Mouse (Mus musculus) cerebellum, adult 9-11 months (tissue): ENCODE data around the gene Acads.

Experiments used
- DNase-seq: peaks from one replicate; pipeline ENCODE4 v3.0.0; 2022

Gene Acads

GRCm38 (mm10) chr5:115068671-115069421 lies 50.3 kb downstream of the Acads start:
- DNase-seq: no peak

- DNase-seq: no peak
Measured at GRCm38 (mm10) chr5:115066245-115066644, 52.9 kb downstream of the Acads start.

- DNase-seq: no peak
Measured at GRCm38 (mm10) chr5:115063391-115063790, 55.8 kb downstream of the Acads start.

- no peak for DNase-seq
Measured at GRCm38 (mm10) chr5:115062566-115062965, 56.6 kb downstream of the Acads start.

- no peak for DNase-seq
Measured at GRCm38 (mm10) chr5:115060977-115061376, 58.2 kb downstream of the Acads start.
